Mouse (Mus musculus) stomach, postnatal 0 days (tissue): ENCODE measurements around the gene Tbc1d10a. TPM values are rescaled to one million over a fixed set of nuclear protein-coding genes. Genes with fewer than 3 reads are reported as not detected.
"Not testable (repeated sequence)": the region's sequence is repeated elsewhere in the genome, so short reads cannot be mapped to it uniquely, and the experiment has no call there.

ENCODE experiments used
- ATAC-seq: fragments of 200-750 bp; cut with Nextera tagmentation; 2 replicates; pipeline ENCODE4 v1.8.0; 2017; ENCODE audit not compliant: low FRiP score, low TSS enrichment
- DNase-seq: peaks from one replicate; pipeline ENCODE4 v3.0.0-alpha.2; 2016; ENCODE audit warnings: low spot score
- H3K27ac ChIP-seq: fragments of 300-500 bp; sonication (generic); replicated peaks from 2 replicates; pipeline ENCODE4 v1.5.1; 2014; ENCODE audit warnings: mild to moderate bottlenecking, control low read depth
- H3K27me3 ChIP-seq: fragments of 300-500 bp; sonication (generic); 2 replicates; pipeline ENCODE4 v1.6.1; 2014; ENCODE audit warnings: low read length; ENCODE audit not compliant: control insufficient read depth, insufficient read depth
- H3K36me3 ChIP-seq: fragments of 300-500 bp; sonication (generic); 2 replicates; pipeline ENCODE4 v1.6.1; 2014; ENCODE audit warnings: low read length, mixed read lengths; ENCODE audit not compliant: control insufficient read depth, insufficient read depth
- H3K4me1 ChIP-seq: fragments of 300-500 bp; sonication (generic); replicated peaks from 2 replicates; pipeline ENCODE4 v1.6.1; 2014; ENCODE audit warnings: antibody characterized with exemption; ENCODE audit not compliant: control insufficient read depth, insufficient read depth
- H3K4me2 ChIP-seq: fragments of 300-500 bp; sonication (generic); replicated peaks from 2 replicates; pipeline ENCODE4 v1.6.1; 2014; ENCODE audit warnings: low read depth, mild to moderate bottlenecking, control low read depth, moderate library complexity
- H3K4me3 ChIP-seq: fragments of 300-500 bp; sonication (generic); 2 replicates; pipeline ENCODE4 v1.5.1; 2014; ENCODE audit warnings: low read depth, low read length, control low read depth
- H3K9ac ChIP-seq: fragments of 300-500 bp; sonication (generic); 2 replicates; pipeline ENCODE4 v1.6.1; 2014; ENCODE audit warnings: mild to moderate bottlenecking, low read length, control low read depth, mixed read lengths
- H3K9me3 ChIP-seq: fragments of 300-500 bp; sonication (generic); 2 replicates; pipeline ENCODE4 v1.6.1; 2016; ENCODE audit warnings: low read length; ENCODE audit not compliant: control insufficient read depth
- CTCF ChIP-seq: IDR thresholded peaks from 2 replicates; pipeline ENCODE4 v1.5.1; 2016; ENCODE audit warnings: antibody characterized with exemption, low read depth, mild to moderate bottlenecking, moderate library complexity
- EP300 ChIP-seq: optimal IDR thresholded peaks from 2 replicates; pipeline ENCODE3; 2016; ENCODE audit warnings: antibody characterized with exemption
- WGBS: fragments of 180-500 bp; shearing (Covaris S2); extraction: QIAGEN DNeasy Blood & Tissue Kit; methylation state at CpG from one replicate; pipeline ENCODE4 v1.1.7; 2014; 5-methylcytosine and 5-hydroxymethylcytosine counted together
- polyA plus RNA-seq: library from polyadenylated mRNA; unstranded; fragments of >200 nt; fragmentation: Nextera tagmentation; extraction: Ambion mirVana; gene quantifications from 2 replicates; pipeline ENCODE4 v1.2.1, GENCODE M21; 2015

Gene Tbc1d10a
- polyA plus RNA-seq, 1 experiment from 2014 or later: 35.1 TPM

DNA sequence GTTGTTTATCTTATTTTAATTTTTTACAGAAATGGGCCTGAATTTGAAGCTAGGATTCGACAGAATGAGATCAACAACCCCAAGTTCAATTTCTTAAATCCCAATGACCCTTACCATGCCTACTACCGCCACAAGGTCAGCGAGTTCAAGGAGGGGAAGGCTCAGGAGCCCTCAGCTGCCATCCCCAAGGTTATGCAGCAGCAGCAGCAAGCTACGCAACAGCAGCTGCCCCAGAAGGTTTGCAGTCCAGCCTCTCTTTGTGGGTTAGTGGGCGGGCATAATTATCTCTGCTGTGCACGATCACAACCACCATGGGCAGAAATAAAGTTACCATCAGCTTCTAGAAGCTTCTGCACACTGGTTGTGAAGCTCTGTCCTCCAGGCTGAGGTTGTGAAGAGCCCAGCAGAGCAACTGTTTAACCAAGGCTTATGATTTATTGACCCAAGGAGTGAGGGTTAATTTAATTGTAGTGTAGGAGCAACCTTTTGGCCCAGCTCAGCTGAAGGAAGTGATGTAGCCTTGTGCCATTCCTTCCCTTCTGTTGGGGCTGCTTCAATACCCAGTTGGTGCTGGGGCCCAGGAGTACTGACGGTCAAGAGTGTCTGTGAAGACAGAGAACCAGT lies 20.0 kb upstream of the Tbc1d10a start:
- ATAC-seq: no peak
- no peak overlapping the region for H3K9ac ChIP-seq
- no peak overlapping the region for H3K4me2 ChIP-seq
- TF ChIP-seq CTCF (no peak), EP300 (no peak)
- WGBS: 84% methylated on average over 7 of the region's 7 CpGs
- H3K36me3 ChIP-seq: peaks cover 44% of the 10 kb centered on the region
- no peak overlapping the region for H3K27ac ChIP-seq
- peaks cover 2% of the 10 kb centered on the region; the same call in 1 of the 2 replicates for H3K4me1 ChIP-seq
- DNase-seq: no peak
- no peaks in the 10 kb centered on the region for H3K27me3 ChIP-seq
- H3K9me3 ChIP-seq: no peaks in the 10 kb centered on the region
- H3K4me3 ChIP-seq: no peak overlapping the region

DNA sequence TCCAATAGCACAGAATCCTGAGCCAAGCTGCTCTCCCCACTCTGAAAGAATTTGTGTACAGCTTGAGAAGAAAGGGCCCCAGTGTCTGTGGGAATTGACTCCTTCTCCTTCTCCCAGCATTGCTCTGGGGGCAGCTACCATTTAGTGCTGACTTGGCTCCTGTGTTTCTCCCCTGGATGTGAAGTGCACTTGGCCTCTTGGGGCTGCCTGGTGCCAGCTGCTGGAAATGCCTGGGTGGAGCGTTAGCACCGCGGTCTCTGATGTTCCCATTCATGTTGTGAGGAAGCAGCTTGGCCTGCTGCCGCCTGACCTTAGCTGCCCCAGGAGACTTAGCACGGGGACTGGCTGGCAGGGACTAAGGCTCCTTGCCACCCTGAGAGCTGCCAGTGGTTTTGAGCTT lies 12.0 kb upstream of the Tbc1d10a start:
- H3K9ac ChIP-seq: no peak overlapping the region
- H3K27ac ChIP-seq: peak overlapping the region; percentile 49; the same call in 1 of the 2 replicates
- no peaks in the 10 kb centered on the region for H3K27me3 ChIP-seq
- no peak overlapping the region for H3K4me2 ChIP-seq
- no peaks in the 10 kb centered on the region for H3K4me1 ChIP-seq
- ATAC-seq (no peak), DNase-seq (no peak)
- WGBS: 78% methylated on average over 5 of the region's 5 CpGs
- no peaks in the 10 kb centered on the region for H3K9me3 ChIP-seq
- H3K36me3 ChIP-seq: peaks cover 73% of the 10 kb centered on the region
- TF ChIP-seq EP300 (no peak), CTCF (no peak)
- H3K4me3 ChIP-seq: no peak overlapping the region

DNA sequence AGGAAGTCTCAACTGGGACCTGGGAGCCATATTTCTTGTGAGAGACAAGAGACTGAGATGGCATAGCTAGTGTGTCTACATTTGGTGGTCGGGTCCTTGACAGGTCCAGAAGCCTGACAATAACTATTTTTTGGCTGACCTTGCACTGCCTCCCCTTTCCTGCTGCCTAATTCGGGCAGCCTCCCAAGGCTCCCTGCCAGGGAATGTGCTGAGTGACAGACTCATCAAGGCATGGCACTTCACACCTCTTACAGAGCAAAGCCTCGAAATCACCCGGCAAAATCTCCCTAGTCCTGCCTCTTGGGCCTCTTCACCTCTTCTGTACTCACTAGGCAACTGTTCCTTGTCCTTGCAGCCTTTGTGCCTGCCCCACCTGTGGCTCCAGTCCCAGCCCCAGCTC lies 8.9 kb upstream of the Tbc1d10a start:
- H3K36me3 ChIP-seq: peaks cover 63% of the 10 kb centered on the region
- H3K4me1 ChIP-seq: no peaks in the 10 kb centered on the region
- ATAC-seq (no peak), DNase-seq (no peak)
- no peak overlapping the region for H3K4me2 ChIP-seq
- WGBS: 67% methylated on average over 4 of the region's 4 CpGs
- no peak for TF ChIP-seq CTCF
- no peak for TF ChIP-seq EP300
- H3K27ac ChIP-seq: no peak overlapping the region
- no peak overlapping the region for H3K9ac ChIP-seq
- no peaks in the 10 kb centered on the region for H3K27me3 ChIP-seq
- H3K9me3 ChIP-seq: no peaks in the 10 kb centered on the region
- no peak overlapping the region for H3K4me3 ChIP-seq

DNA sequence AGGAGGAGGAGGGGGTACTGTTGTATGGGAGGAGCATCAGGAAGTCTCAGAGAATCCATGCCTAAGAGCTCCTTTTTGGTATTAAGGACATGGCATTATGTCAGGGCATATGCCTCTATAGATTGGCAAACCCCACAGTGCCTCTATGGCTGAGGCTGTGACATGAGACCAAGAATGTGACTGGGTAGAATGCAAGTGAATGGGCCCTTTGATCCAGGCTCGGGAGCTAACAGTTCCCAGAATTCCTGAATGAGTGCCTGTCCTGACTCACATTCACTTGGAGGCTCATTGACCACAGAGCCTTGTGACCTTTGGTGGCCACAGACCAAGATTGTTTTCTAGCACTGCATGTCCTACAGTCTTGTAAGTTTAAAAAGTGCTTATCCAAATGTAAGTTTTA lies 4.5 kb upstream of the Tbc1d10a start:
- H3K4me1 ChIP-seq: no peaks in the 10 kb centered on the region; the same call in 1 of the 2 replicates
- no peak overlapping the region for H3K4me3 ChIP-seq
- no peaks in the 10 kb centered on the region for H3K9me3 ChIP-seq
- TF ChIP-seq CTCF (no peak), EP300 (no peak)
- no peaks in the 10 kb centered on the region for H3K27me3 ChIP-seq
- DNase-seq: no peak
- peaks cover 26% of the 10 kb centered on the region for H3K36me3 ChIP-seq
- no peak overlapping the region for H3K9ac ChIP-seq
- H3K4me2 ChIP-seq: no peak overlapping the region
- no peak for ATAC-seq
- 30% methylated on average over 1 of the region's 1 CpGs for WGBS
- no peak overlapping the region for H3K27ac ChIP-seq

DNA sequence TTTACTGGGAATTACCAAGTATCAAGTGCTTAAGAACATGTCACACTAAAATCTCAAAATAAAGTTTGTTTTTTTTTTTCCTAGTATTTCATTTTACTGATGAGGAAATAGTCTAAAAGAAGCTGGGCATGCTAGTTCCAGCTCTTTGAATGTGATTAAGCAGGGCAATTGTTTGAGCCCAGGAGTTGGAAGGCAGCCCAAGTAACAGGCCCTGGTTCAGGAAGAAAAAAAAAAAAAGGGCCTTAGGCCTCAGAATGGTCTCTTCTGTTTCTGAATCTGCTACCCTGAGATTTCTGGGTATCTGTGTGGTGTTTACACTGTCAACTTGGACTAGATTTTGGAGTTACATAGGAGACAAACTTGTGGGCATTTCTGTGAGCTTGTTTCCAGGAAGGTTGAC lies 3.1 kb upstream of the Tbc1d10a start:
- DNase-seq (peak; percentile 62), ATAC-seq (no peak)
- Histone ChIP-seq H3K9ac (no peak overlapping the region), H3K27ac (peak overlapping the region; percentile 46), H3K36me3 (peaks cover 12% of the 10 kb centered on the region), H3K4me1 (peaks cover 7% of the 10 kb centered on the region), H3K9me3 (no peaks in the 10 kb centered on the region), H3K4me2 (no peak overlapping the region), H3K4me3 (no peak overlapping the region), H3K27me3 (no peaks in the 10 kb centered on the region)
- TF ChIP-seq CTCF: no peak
- TF ChIP-seq EP300: peak; percentile 51

DNA sequence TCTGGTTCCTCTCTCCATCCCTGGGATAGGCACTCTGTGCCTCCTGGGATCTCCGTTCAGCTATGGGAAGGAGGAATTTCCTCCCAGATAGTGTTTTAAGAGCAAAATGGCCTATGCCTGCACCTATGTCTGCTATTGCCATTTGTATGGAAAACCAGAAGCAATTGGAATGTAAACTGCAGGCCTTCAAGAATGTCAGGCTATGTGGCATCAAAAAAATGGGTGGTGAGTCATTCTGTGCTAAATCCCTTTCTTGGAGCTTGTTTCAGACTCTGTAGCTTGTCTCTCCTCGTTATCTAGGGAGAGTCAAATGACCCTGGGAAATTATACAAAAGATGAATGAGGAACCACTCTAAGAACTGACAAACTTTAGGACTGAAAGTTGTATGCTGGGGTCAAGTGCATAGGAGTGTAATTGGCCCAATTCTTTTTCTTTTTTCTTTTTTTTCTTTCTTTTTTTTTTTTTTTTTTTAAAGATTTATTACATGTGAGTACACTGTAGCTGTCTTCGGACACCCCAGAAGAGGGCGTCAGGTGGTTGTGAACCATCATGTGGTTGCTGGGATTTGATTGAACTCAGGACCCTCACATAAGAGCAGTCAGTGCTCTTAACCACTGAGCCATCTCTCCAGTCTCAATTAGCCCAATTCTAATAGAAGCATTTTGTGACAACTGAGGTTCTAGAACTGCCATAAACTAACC lies 2.2 kb upstream of the Tbc1d10a start:
- Histone ChIP-seq H3K9ac (no peak overlapping the region), H3K9me3 (no peaks in the 10 kb centered on the region), H3K36me3 (peaks cover 6% of the 10 kb centered on the region; the same call in 1 of the 2 replicates), H3K27ac (peak overlapping the region; percentile 46), H3K27me3 (no peaks in the 10 kb centered on the region), H3K4me3 (no peak overlapping the region), H3K4me2 (no peak overlapping the region), H3K4me1 (peaks cover 7% of the 10 kb centered on the region)
- no peak for ATAC-seq
- no peak for DNase-seq
- TF ChIP-seq CTCF: peak; percentile 30; the same call in 1 of the 2 replicates
- no peak for TF ChIP-seq EP300
- WGBS: 42% methylated on average over 4 of the region's 4 CpGs

DNA sequence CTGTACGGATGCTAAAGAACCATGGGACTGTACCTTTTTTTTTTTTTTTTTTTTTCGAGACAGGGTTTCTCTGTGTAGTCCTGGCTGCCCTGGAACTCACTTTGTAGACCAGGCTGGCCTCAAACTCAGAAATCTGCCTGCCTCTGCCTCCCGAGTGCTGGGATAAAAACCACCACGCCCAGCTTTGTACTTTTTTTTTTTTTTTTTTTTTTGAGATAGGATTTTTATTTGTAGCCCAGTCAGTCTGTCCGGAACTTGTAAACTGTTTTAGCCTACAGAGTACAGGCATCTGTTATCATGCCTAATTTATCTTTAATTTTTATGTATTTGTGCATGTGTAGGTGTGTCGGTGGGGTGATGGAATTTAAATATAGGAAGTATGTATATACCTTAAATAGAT lies 1.1 kb upstream of the Tbc1d10a start:
- not testable (repeated sequence) for H3K9me3 ChIP-seq, H3K27me3 ChIP-seq, H3K36me3 ChIP-seq, H3K27ac ChIP-seq, ATAC-seq, H3K4me1 ChIP-seq, H3K4me2 ChIP-seq, H3K9ac ChIP-seq, DNase-seq, H3K4me3 ChIP-seq
- 88% methylated on average over 6 of the region's 6 CpGs for WGBS
